Mouse (Mus musculus): ENCODE measurements around the gene Hdc.
"Not testable (repeated sequence)": the region's sequence is repeated elsewhere in the genome, so short reads cannot be mapped to it uniquely, and the experiment has no call there.

The Hdc gene

GRCm38 (mm10) chr2:126619249-126619704, at the start of gene Hdc:
Gene Hdc, minus strand, starts transcription at chr2:126619299.
- DNase-seq = no peak

GRCm38 (mm10) chr2:126668621-126669252, 49.6 kb upstream of the Hdc start:
- DNase-seq = no peak

GRCm38 (mm10) chr2:126665984-126666383, 46.9 kb upstream of the Hdc start:
- no peak for DNase-seq

- DNase-seq = no peak
Measured at GRCm38 (mm10) chr2:126663481-126663880, 44.4 kb upstream of the Hdc start.

GRCm38 (mm10) chr2:126652929-126653328, 33.8 kb upstream of the Hdc start:
- no peak for DNase-seq

- no peak for DNase-seq
Measured at GRCm38 (mm10) chr2:126647762-126648161, 28.7 kb upstream of the Hdc start.

GRCm38 (mm10) chr2:126646461-126646860, 27.4 kb upstream of the Hdc start:
- no peak for DNase-seq

GRCm38 (mm10) chr2:126644768-126645167, 25.7 kb upstream of the Hdc start:
- DNase-seq = no peak

GRCm38 (mm10) chr2:126640298-126640697, 21.2 kb upstream of the Hdc start:
- no peak for DNase-seq

GRCm38 (mm10) chr2:126635939-126636823, 17.1 kb upstream of the Hdc start:
- no peak for DNase-seq

GRCm38 (mm10) chr2:126633165-126633564, 14.1 kb upstream of the Hdc start:
- DNase-seq = no peak

GRCm38 (mm10) chr2:126628455-126628995, 9.4 kb upstream of the Hdc start:
- DNase-seq = no peak

- DNase-seq = peak; percentile 89
Measured at GRCm38 (mm10) chr2:126623138-126623537, 4.0 kb upstream of the Hdc start.

GRCm38 (mm10) chr2:126622455-126622854, 3.4 kb upstream of the Hdc start:
- no peak for DNase-seq

- no peak for DNase-seq
Measured at GRCm38 (mm10) chr2:126618470-126619179, 474 bp downstream of the Hdc start.

GRCm38 (mm10) chr2:126615355-126615754, 3.7 kb downstream of the Hdc start:
- no peak for DNase-seq

GRCm38 (mm10) chr2:126609600-126609999, 9.5 kb downstream of the Hdc start:
- not testable (repeated sequence) for DNase-seq

- DNase-seq = no peak
Measured at GRCm38 (mm10) chr2:126607553-126608203, 11.4 kb downstream of the Hdc start.

- DNase-seq = no peak
Measured at GRCm38 (mm10) chr2:126606688-126607062, 12.4 kb downstream of the Hdc start.

GRCm38 (mm10) chr2:126606061-126606687, 12.9 kb downstream of the Hdc start:
- DNase-seq = no peak

GRCm38 (mm10) chr2:126601918-126602600, 17.0 kb downstream of the Hdc start:
- no peak for DNase-seq

- DNase-seq = no peak
Measured at GRCm38 (mm10) chr2:126600533-126600932, 18.6 kb downstream of the Hdc start.

All from cerebellum, adult 11-12 months (tissue).